Mouse (Mus musculus) urinary bladder, adult 18-20 months (tissue): ENCODE results near the gene Polr2h.

Experiments
- DNase-seq, 2 experiments: peaks; one replicate each; pipeline ENCODE4 v3.0.0; 2022; ENCODE audit warnings: low spot score in 2 of 2, mixed read lengths in 2 of 2

Gene Polr2h

DNA sequence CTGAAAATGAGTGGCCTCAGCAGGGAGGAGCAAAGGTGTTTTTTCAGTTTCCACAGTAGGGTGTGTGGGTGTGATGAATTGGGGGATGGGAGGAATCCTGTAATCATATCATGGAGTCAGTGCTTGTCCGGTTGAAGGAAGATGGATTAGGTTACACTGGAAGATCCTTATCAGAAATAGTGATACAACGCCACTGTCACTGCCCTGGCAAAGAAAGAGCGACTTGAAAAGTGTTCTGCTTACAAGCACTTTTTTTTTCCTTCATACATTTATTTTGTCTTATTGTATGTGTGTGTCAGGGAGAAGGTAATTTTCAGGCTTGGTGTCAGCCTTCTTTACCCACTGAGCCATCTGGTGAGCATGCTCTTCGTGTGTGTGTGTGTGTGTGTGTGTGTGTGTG is 5.3 kb downstream of the Polr2h start:
- DNase-seq, result no peak

DNA sequence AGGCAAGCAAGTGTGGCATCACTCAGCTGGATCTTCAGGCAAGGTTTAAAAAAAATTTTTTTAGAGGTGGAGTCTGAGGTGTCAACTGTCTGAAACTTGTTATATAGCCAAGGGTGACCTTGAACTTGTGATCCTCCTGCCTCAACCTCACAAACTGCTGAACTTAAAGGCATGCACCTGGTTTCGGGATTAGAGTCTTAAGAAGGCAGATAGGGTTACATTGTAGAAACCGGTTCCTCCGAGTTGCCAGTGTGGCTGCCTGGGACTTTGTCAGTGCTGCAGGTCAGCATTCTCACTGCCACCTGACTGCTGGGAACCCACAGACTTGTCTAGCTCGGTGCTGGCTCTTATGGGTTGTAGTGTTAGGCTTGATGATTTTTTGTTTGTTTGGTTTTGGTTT is 5.8 kb downstream of the Polr2h start:
- no peak for DNase-seq

DNA sequence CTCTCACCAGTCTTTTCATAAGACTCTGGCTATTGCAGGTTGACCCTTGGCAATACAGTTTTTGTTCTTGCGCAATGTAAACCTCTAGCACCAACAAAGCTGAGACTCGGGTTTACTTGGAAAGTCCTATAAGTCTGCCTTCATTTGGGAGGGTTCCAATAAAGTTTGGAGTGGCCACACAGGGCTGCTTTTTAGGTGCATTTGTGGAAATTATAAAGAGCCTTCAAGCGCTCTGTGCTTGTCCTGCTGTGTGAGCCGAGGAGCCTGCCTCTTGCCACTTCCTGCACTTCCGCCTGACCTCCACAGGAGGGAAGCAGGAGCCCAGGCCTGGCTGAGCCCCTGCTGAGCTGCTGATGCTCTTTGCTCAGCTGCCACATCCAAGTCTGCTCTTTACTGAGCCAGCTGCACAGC is 6.9 kb downstream of the Polr2h start:
- DNase-seq, result peak; percentile 22 to 52

- DNase-seq, result no peak
Observed at GRCm38 (mm10) chr16:20725321-20725720, 7.9 kb downstream of the Polr2h start.

DNA sequence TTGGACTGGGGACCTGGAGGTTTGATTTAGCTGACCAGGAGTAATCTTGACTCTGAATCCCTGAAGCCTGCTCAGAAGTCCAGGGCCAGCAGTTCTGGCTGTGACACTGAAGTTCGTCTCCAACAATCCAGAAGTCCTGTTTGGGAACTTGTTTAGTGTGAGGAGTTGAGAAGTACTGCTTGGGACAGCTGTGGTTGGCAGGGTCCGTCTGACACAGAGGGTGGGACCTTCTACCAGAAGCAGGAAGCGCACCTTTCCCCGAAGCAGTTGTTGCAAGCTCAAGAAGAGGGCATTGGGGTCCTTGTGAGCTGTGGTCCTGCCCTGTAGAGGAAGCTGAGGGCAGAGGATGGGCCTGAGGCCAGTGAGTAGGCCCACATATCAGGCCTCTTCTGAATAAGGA is 8.3 kb downstream of the Polr2h start:
- no peak for DNase-seq

DNA sequence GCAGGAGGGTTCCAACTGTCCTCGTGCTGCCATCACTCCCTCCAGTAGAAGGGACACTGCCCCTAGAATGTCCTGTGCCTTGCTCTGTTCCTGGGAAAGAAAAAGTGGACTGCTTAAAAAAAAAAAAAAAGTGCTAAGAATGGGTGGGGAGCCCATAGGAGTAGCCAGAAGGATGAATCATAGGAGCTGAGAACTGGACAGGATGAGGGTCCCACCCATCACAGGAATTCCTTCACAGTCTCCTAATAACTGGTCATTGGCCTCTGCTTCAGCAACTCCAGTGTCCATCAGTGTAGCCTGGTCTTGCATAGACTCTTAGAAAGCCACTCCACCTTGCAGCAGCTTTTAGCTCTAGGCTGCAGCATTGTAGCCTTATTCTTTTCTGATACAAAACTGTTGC is 8.9 kb downstream of the Polr2h start:
- no peak for DNase-seq

DNA sequence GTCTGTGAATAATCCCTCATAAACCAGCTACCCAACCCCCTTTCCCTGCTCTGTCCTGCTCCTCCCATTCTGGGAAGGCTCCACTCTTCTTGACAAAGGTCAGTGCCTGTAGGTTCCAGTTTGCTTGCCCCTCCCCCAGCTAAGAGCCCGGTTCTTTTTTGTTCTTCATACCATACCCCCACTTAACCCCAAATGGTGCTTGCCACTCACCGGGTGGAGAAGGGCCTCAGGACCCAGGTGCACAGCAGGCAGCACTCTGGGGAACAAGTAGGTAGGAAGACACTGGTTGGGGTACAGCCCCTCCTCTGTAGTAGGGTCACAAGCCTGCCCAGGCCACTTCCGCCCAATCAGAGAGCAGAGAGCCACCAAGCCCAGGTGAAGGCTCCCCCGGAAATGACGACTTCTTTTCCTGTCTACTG is 12.8 kb downstream of the Polr2h start:
- no peak for DNase-seq

- DNase-seq, result no peak
Observed at GRCm38 (mm10) chr16:20731688-20732087, 14.2 kb downstream of the Polr2h start.

DNA sequence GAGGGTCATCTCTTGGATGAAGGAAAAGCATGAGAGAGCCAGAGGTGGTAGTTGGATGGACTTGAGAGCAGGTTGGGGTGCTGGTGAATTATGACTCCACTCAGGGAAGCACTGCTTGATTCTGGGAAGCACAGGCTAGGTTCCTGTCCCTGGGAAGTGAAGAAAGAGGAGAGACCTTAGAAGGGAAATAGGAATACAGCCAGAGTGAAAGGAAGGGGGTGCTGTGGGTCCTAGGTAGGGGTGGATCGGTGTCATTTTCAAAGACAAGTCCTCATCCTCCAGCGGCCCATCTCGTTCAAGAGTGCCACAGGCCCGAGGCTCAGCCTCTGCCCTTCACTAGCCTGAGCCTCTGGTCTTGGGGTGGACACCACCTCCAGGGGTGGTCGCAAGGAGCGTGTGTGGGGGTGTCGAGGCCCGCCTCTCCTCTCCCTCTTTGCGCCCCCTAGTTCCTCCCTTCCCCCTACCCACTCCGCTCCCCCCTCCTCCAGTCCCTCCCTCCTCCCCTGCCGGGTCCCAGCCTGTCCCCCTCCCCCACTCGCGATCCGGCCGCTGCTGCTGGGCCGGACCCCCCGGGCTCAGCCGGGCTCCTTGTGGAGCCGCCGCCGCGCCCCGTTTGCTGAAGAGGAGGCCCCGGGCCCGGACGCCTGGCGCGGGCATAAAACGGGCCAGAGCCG is 14.9 kb downstream of the Polr2h start:
- DNase-seq, result no peak

DNA sequence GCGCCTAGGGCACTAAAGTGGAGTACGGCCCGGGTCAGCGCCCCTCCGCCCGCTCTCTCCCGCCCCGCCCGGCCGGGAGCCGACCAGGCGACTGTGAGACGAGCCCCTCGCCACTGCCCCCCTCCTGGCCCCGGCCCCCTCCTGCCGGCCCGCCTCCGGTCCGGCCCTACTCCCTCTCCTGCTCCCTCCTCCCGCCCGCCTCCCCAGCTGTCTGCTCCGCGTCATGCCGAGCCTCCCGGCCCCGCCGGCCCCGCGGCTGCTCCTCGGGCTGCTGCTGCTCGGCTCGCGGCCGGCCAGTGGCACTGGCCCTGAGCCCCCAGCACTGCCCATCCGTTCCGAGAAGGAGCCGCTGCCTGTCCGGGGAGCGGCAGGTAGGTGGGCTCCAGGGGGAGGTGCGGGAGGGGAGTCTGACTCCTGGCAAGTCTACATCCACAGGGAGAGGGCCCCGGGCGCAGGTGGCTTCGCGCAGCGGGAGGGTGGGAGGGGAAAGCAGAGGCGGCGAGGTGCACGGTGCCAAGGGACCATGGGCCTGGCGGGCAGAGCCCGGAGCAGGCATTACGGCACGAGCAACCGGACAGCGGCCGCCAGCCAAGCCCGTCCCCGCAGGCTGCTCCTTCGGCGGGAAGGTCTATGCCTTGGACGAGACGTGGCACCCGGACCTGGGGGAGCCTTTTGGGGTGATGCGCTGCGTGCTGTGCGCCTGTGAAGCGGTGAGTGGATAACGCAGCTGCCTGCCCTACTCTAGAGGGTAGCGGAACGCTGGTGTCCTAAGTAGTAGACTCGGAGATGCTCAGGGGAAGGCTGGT is 15.7 kb downstream of the Polr2h start, which contains the start of gene Chrd:
Gene Chrd, plus strand, starts transcription at position 203 of the 806 bp plus-strand sequence.
- peak; percentile 50 to 62 for DNase-seq

- no peak for DNase-seq
Observed at GRCm38 (mm10) chr16:20733731-20734730, 16.6 kb downstream of the Polr2h start, which contains the start of gene Thpo. TSS of gene Thpo (minus strand) at chr16:20734511.

GRCm38 (mm10) chr16:20735651-20736050 is 18.2 kb downstream of the Polr2h start:
- no peak for DNase-seq

GRCm38 (mm10) chr16:20736168-20736567 is 18.7 kb downstream of the Polr2h start:
- DNase-seq, result no peak

GRCm38 (mm10) chr16:20736823-20737222 is 19.4 kb downstream of the Polr2h start:
- DNase-seq, result no peak

DNA sequence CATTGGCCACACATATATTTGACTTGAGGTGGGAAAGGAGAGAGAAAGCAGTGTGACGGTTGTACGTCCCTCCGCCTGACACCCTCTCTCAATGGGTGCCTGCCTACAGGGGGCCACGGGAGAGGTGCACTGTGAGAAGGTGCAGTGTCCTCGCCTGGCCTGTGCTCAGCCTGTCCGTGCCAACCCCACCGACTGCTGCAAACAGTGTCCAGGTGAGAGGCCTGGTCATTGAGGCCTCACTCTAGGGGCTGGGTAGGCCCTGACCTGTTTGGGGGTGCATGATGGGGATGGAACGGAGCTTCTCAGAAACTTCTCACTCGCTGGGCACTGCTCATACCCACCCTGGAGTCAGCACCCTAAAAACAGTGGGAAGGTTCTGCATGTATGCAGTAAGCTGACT is 22.4 kb downstream of the Polr2h start:
- no peak for DNase-seq

- peak in 1 of 2 experiments; percentile 62 for DNase-seq
Observed at GRCm38 (mm10) chr16:20746641-20747040, 29.2 kb downstream of the Polr2h start.

DNA sequence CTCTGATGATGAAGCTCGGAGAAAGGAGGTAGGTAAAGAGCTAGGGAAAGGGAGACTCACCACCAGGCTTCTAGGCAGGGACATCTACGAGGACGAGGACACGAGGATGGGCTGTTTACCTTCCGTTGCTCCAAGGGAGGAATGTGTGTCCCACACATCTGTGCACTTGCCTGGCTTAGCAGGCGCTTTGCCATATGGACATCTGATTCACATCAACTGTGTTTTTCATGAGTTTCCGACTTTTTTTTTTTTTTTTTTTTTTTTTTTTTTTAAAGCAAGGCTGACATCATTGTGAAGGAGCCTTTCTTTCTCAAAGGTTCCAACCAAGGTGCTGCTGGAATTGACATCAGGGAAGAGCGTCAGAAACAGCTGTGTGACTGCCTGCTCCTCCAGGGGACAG is 33.1 kb downstream of the Polr2h start:
- DNase-seq, result no peak

DNA sequence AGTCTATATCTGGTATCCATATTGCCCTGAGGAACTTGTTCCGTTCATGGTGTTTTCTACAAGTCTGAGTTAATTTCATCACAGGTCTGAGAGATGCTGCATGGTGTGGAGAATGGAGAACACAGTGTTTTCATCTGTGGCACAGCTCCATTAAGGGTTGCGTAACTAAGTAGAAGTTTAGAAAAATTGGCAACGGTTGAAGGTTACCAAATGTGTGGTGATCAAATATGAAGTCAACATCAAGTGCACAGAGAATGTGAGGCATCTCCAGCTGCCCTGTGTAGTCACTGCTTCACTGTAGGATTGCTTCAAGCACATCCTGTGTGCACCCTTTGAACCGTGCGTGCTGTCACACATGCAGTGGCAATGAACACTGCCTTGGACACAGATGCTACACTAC is 38.6 kb downstream of the Polr2h start:
- peak in 1 of 2 experiments; percentile 59 for DNase-seq

DNA sequence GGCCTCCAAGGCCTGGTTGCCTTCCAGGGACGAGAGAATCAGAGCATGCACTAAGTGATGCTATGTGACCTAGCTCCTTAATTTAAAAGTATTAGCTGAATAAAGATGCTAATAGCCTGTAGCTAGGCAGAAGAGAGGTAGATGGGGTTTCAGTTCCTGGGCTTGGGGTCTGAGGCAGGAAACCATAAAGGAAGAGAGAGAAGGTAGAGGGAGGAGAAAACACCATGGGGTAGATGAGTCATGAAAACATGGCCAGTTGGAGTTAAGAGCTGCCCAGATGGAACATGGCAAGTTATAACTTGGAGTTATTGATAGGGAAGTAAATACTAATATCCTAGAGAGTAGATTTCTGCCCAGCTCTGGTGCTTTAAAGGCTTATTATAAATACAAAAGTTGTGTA is 39.9 kb downstream of the Polr2h start:
- no peak for DNase-seq

DNA sequence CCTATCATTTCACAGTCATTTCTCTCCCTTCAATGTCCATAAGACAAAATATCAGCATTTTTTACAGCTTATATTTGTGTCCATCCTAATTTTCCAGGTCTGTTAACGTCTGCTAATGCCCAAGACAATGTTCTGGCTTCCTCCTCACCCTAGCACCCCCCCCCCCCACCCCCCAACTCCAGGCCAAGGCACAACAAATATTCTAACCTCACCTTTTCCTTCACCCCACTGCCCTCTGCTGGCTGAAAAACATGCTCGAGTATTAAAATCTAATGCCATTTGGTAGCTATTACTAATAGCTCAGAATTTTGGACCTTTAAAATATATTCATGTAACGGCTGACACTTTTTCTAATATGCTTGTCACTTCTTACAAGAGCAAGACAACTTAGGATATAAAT is 44.2 kb downstream of the Polr2h start:
- peak in 1 of 2 experiments; percentile 26 for DNase-seq

- peak in 1 of 2 experiments; percentile 15 for DNase-seq
Observed at GRCm38 (mm10) chr16:20765244-20765643, 47.8 kb downstream of the Polr2h start.
